Mouse (Mus musculus) ovary, postnatal 14 days (tissue): ENCODE results near the gene Pacsin2.
"Not testable (repeated sequence)": the region's sequence is repeated elsewhere in the genome, so short reads cannot be mapped to it uniquely, and the experiment has no call there.

Experiments used
- DNase-seq: peaks from one replicate; pipeline ENCODE4 v3.0.0; 2022; ENCODE audit warnings: low spot score

Pacsin2 gene

DNA sequence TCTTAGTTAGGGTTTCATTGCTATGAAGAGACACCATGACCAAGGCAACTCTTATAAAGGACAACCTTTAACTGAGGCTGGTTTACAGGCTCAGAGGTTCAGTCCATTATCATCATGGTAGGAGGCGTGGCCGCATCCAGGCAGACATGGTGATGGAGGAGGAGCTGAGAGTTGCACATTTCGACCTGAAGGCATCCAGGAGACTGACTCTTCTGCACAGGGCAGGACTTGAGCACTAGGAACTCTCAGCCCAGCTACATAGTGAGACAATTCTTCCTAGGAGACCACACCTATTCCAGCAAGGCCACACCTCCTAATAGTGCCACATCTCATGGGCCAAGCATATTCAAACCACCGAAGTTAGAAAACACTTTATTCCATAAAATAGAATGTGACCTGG, 15.4 kb upstream of the Pacsin2 start:
- DNase-seq: no peak

DNA sequence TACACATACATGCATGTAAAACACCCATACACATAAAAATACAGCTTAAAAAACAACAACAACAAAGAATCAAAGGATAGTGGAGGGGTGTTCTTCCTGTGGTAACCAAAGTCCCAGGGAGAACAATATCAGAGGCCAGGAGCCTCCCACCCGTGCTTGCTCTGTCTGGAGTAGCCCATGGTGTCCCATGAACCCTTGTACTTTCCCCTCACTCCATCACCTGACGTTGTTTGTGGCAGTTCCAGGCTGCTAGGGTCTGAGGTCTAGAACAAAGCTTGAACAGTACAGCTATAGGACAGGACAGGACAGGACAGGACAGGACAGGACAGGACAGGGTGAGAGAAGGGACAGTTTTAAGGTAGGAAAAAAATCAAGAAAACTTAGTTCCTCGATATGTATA, 13.7 kb upstream of the Pacsin2 start:
- no peak for DNase-seq

GRCm38 (mm10) chr15:83476593-83477273, 12.3 kb upstream of the Pacsin2 start:
- DNase-seq: no peak

DNA sequence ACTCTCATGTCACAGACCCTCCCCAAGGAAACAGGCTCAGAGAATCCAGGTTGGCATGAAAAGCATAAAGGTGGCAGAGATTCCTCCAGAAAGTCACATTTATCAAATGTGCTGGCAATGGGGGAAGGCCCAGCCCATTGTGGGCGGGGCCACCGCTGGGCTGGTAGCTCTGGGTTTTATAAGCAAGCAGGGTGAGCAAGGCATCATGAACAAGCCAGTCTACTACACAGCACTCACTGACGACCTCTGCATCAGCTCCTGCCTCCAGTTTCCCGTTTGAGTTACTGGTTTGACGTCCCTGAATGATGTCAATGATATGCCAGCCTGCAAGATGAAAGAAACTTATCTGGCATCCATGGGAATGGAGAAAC, 10.0 kb upstream of the Pacsin2 start:
- no peak for DNase-seq

- DNase-seq: peak; percentile 13
Measured at GRCm38 (mm10) chr15:83473832-83474465, 9.5 kb upstream of the Pacsin2 start.

DNA sequence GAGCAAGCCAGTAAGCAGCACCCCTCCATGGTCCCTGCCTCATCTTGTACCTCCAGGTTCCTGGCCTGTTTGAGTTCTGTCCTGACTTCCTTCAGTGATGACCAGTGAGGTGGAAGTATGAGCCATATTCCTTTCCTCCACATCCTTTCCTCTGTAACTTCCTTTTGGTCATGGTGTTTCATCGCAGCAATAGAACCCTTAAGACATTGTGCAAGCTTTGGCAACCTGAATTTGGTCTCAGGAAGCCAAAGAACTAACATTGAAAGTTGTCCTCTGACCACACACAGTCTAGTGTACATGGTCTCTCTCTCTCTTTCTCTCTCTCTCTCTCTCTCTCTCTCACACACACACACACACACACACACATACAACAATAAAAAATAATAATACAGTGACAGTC, 8.8 kb upstream of the Pacsin2 start:
- no peak for DNase-seq

DNA sequence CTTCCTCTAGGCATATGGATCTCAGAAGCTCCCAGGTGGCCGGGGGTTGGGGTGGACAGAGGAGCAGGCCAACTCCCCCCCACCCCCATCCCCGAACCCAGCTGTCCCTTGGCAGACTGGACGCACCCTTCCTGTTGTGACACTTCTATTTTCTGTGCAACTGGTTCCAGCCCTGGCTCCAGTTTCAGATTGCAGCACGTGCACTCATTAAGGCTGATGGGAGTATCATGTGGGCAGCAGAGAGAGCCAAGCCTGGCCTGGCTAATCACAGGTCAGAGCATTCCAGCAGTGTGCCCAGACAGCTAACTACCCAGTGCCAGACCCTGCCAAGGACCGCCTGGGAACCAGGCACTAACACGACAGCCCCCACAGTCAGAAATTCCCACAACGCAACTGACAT, 7.1 kb upstream of the Pacsin2 start:
- DNase-seq: peak; percentile 22

DNA sequence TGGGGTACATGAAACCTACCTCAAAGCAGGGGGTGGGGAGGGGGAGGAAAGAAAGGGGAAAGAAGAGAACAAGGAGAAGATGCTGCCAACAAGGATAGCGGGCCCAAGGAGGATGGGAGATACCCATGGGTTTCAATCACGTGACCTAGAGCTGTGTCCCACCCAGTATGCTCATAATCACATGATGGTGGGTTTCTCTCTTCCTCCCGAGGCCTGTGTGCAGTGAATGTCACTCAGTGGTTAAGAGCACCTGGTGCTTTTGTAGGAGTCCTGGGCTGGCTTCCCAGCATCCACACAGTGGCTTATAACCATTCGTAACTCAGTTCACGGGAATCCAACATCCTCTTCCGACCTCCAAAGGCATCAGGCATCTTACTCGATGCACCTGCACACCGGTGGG, 6.0 kb upstream of the Pacsin2 start:
- no peak for DNase-seq

- DNase-seq: no peak
Measured at GRCm38 (mm10) chr15:83469279-83469821, 4.9 kb upstream of the Pacsin2 start.

GRCm38 (mm10) chr15:83467232-83467966, 3.0 kb upstream of the Pacsin2 start:
- DNase-seq: no peak

DNA sequence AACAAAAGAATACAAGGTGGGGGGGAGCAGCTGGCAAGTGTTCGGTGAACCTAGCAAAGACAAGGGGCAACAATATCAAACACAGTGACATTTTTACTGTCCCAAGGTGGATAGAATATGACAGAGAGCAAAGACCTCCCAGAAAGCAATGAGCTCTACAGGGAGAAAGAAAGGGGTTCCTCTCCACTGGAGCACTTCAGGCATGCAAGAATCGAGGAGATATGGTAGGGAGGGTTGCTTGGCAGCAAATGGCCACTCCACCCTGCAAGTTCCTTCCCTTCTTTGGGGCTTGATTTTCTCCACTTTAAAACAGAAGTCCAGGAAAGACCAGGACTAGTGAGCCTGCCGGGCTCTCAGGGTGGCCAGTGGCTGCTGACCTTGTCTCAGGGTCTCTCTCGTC, 1.9 kb upstream of the Pacsin2 start:
- no peak for DNase-seq

DNA sequence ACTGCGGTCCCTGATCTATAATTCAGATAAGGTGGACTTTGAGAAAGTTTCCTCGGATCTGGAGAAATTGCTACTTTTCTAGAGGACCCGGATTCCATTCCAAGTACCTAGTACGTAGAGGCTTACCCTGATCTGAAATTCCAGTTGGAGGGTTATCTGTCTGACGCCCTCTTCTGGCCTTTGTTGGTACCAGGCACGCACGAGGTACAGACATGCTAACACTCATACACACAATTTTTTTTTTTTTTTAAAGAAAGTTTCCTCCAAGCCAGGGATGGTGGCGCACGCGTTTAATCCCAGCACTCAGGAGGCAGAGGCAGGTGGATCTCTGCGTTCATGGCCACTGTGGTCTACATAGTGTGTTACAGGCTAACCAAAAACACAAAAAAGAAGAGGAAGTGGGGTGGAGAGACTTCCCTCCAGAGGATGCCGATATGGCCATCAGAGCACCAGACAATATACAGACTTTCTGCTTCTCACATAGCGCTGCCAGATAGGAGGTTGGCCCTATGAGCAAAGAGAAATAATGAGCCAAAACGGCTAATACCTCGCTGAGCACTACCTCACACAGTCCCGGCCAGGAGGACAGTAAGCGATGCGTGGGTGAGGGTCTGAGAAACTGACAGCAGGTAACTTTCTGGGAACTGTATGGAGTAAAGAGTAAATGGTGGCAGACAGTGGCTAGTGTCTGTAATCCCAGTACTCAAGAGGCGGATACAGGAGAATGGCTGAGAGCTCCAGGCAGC, 672 bp upstream of the Pacsin2 start:
- no peak for DNase-seq

GRCm38 (mm10) chr15:83463369-83464082, 880 bp downstream of the Pacsin2 start:
- DNase-seq: no peak

GRCm38 (mm10) chr15:83462349-83462748, 2.1 kb downstream of the Pacsin2 start:
- not testable (repeated sequence) for DNase-seq

DNA sequence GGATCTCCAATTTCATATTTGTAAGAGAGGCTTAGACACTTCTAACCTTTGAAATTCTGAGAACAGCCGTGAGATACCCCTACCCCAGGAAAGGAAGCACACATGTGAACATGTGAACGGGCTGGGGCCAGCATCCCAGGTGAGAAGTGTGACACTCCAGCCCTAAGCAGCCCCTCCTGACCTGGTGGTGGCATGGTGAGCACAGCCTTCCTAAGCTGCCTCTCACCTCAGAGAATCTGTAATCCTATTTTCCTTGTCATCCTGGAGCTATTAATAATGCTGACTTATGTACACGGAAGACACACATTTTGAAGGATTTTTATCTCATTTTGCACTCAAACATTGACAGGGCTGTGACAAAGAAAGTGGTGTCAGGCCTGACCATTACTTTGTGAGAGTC, 3.5 kb downstream of the Pacsin2 start:
- no peak for DNase-seq

GRCm38 (mm10) chr15:83457541-83457940, 6.9 kb downstream of the Pacsin2 start:
- DNase-seq: no peak

DNA sequence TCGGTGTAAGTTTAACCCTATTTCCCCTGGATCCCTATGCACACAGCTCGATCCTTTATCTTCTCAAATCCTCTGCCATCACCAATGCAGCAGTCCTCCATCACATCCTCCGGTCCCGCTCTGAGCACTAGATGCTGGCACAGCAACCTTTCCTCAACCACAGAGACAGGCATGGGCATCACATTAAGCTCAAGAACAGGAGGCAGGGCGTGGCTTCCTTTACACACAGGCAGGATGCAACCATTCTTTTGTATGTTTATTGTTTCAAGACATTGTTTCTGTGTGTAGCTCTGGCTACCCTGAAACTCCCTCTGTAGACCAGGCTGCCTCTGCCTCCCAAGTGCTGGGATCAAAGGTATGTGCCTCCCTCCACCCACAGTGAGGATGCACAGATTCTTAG, 8.8 kb downstream of the Pacsin2 start:
- no peak for DNase-seq

- DNase-seq: no peak
Measured at GRCm38 (mm10) chr15:83455034-83455433, 9.4 kb downstream of the Pacsin2 start.

- no peak for DNase-seq
Measured at GRCm38 (mm10) chr15:83454419-83454818, 10.0 kb downstream of the Pacsin2 start.

DNA sequence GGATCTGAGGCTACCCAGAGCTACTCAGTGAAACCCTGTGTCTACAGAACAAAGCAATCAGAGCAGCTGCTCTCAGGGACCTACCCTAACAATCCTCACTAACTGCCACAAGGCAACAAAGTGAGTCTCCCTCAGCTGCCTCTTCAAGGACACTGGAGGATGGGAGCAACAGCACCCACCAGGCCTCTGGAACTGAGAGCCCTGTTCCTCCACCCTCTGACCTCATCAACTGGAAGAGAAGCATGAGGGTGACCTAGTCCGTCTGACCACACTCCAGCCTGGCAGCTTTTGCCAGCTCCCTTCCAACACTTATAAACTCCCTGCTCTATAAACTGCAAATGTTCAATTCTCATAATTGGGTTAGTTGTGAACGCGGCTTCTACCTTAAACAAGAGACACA, 10.5 kb downstream of the Pacsin2 start:
- DNase-seq: no peak

DNA sequence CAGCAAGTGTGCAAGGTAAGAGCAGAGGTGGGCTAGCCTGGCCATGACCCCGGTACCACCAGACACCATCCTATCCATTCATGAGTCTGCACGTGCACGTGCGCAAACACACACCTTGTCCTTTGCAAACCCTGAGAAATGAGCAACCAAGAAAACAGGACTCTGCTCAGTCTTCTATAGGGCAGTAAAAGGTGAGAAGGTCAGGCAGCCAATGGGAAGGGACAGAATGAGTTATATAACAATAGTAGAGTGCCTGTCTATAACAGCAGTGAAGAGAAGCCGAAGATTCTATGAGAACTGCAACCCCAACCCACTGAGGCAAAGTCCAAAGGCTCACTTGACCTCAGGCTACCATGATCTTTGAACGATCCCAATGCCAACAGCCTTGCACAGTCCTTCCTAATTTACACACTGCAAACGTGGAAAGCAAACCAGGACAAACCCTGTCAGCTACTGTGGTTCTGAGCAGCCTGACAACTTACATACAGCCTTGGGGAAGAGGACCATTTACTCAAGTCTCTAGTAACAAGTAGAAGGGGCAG, 12.1 kb downstream of the Pacsin2 start:
- DNase-seq: no peak
